Mouse (Mus musculus) kidney, postnatal 0 days (tissue): Measurements from ENCODE around the gene Usp30. TPM values are rescaled to one million over a fixed set of nuclear protein-coding genes. Genes with fewer than 3 reads are reported as not detected.

ENCODE experiments used
- ATAC-seq: fragments of 200-750 bp; cut with Nextera tagmentation; replicated peaks from 2 replicates; pipeline ENCODE4 v1.8.0; 2017; ENCODE audit warnings: low read depth, moderate number of reproducible peaks, moderate TSS enrichment, moderate library complexity; ENCODE audit not compliant: low FRiP score
- DNase-seq: peaks from one replicate; pipeline ENCODE4 v3.0.0-alpha.2; 2016; ENCODE audit warnings: low spot score
- H3K27ac ChIP-seq: fragments of 300-500 bp; sonication (generic); 2 replicates; pipeline ENCODE4 v1.5.1; 2014; ENCODE audit warnings: mild to moderate bottlenecking
- H3K27me3 ChIP-seq: fragments of 300-500 bp; sonication (generic); 2 replicates; pipeline ENCODE4 v1.6.1; 2014; ENCODE audit warnings: low read length, mixed read lengths; ENCODE audit not compliant: insufficient read depth
- H3K36me3 ChIP-seq: fragments of 300-500 bp; sonication (generic); 2 replicates; pipeline ENCODE4 v1.6.1; 2014; ENCODE audit warnings: low read length, mixed read lengths; ENCODE audit not compliant: insufficient read depth
- H3K4me1 ChIP-seq: fragments of 300-500 bp; sonication (generic); replicated peaks from 2 replicates; pipeline ENCODE4 v1.6.1; 2014; ENCODE audit warnings: antibody characterized with exemption, low read length, mixed read lengths; ENCODE audit not compliant: insufficient read depth
- H3K4me2 ChIP-seq: fragments of 300-500 bp; sonication (generic); 2 replicates; pipeline ENCODE4 v1.6.1; 2014; ENCODE audit warnings: mild to moderate bottlenecking, low read length, moderate library complexity, mixed read lengths
- H3K4me3 ChIP-seq: fragments of 300-500 bp; sonication (generic); replicated peaks from 2 replicates; pipeline ENCODE4 v1.5.1; 2014; ENCODE audit warnings: low read depth, low read length
- H3K9ac ChIP-seq: fragments of 300-500 bp; sonication (generic); 2 replicates; pipeline ENCODE4 v1.6.1; 2014; ENCODE audit warnings: low read depth, low read length
- H3K9me3 ChIP-seq: fragments of 300-500 bp; sonication (generic); replicated peaks from 2 replicates; pipeline ENCODE4 v1.6.1; 2016; ENCODE audit warnings: low read length, inconsistent platforms, mixed read lengths
- CTCF ChIP-seq: IDR thresholded peaks from 2 replicates; pipeline ENCODE4 v1.5.1; 2016; ENCODE audit warnings: antibody characterized with exemption, low read depth, mild to moderate bottlenecking, moderate library complexity
- WGBS: fragments of 180-500 bp; shearing (Covaris S2); extraction: QIAGEN DNeasy Blood & Tissue Kit; methylation state at CpG from one replicate; pipeline ENCODE4 v1.1.7; 2014; 5-methylcytosine and 5-hydroxymethylcytosine counted together
- polyA plus RNA-seq: library from polyadenylated mRNA; unstranded; fragments of >200 nt; fragmentation: Nextera tagmentation; extraction: Ambion mirVana; gene quantifications from 2 replicates; pipeline ENCODE4 v1.2.1, GENCODE M21; 2015

The Usp30 gene
- polyA plus RNA-seq, 1 experiment from 2014 or later, result 12.0 TPM

- Histone ChIP-seq H3K4me3 (no peak overlapping the region), H3K27ac (no peak overlapping the region), H3K4me1 (no peaks in the 10 kb centered on the region), H3K9me3 (no peaks in the 10 kb centered on the region), H3K27me3 (no peaks in the 10 kb centered on the region), H3K36me3 (no peaks in the 10 kb centered on the region), H3K4me2 (no peak overlapping the region), H3K9ac (no peak overlapping the region)
- ATAC-seq, result no peak
- WGBS, result 70% methylated on average over 9 of the region's 9 CpGs
- DNase-seq, result no peak
- no peak for TF ChIP-seq CTCF
These were observed 2.7 kb downstream of the Usp30 start for GRCm38 (mm10) chr5:114067982-114068381.

DNA sequence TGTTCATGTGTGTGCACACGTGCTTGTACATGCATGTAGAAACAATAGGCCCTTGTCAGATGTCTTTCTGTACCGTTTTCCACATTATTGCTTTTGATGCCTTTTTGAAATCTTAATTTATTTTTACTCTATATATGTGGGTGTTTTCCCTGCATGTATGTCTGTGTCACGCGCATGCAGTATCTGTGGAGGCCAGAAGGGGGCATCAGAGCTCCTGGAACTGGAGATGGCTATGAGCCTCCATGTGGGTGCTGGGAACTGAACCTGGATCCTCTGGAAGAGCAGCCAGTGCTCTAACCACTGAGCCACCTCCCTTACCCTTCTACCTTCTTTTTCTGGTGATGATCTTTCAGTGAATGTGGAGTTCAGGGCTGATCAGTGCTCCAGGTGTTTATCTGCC lies 5.6 kb downstream of the Usp30 start:
- 94% methylated on average over 4 of the region's 4 CpGs for WGBS
- no peaks in the 10 kb centered on the region for H3K36me3 ChIP-seq
- no peak for ATAC-seq

DNA sequence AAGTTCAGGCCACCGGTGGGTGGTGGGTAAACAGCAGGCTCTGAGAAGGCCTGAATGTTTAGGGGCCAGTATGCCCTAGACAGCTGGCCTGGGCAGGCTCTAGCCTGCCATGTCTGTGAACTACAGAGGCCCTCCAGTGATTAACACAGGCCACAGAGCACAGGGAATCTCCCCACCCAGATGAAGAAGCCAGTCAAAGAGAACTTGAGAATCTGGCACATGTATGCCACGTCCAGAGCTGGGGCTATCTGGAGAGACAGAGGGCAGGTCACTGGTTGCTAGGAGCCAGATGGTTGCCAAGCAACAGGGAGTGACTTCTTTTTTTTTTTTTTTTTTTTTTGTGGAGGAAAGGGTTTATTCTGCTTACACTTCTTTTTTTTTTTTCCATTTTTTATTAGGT lies 7.0 kb downstream of the Usp30 start:
- 44% methylated on average over 2 of the region's 2 CpGs for WGBS
- no peak overlapping the region for H3K9ac ChIP-seq
- no peak for DNase-seq
- H3K36me3 ChIP-seq, result no peaks in the 10 kb centered on the region
- H3K27me3 ChIP-seq, result no peaks in the 10 kb centered on the region
- no peak for TF ChIP-seq CTCF
- no peak overlapping the region for H3K4me3 ChIP-seq
- no peak for ATAC-seq
- no peak overlapping the region for H3K27ac ChIP-seq
- H3K9me3 ChIP-seq, result no peaks in the 10 kb centered on the region
- H3K4me1 ChIP-seq, result no peaks in the 10 kb centered on the region
- H3K4me2 ChIP-seq, result no peak overlapping the region

More for the DNA sequence above, 5.6 kb downstream of the Usp30 start:
- Histone ChIP-seq H3K4me2 (no peak overlapping the region), H3K4me3 (no peak overlapping the region), H3K9ac (no peak overlapping the region), H3K4me1 (no peaks in the 10 kb centered on the region), H3K27ac (no peak overlapping the region), H3K27me3 (no peaks in the 10 kb centered on the region), H3K9me3 (no peaks in the 10 kb centered on the region)
- no peak for DNase-seq
- peak; percentile 20; the same call in 1 of the 2 replicates for TF ChIP-seq CTCF

GRCm38 (mm10) chr5:114077009-114077408 lies 11.7 kb downstream of the Usp30 start:
- Histone ChIP-seq H3K4me1 (no peaks in the 10 kb centered on the region), H3K4me3 (no peak overlapping the region), H3K9me3 (no peaks in the 10 kb centered on the region), H3K9ac (no peak overlapping the region), H3K27ac (no peak overlapping the region), H3K4me2 (no peak overlapping the region), H3K27me3 (no peaks in the 10 kb centered on the region), H3K36me3 (no peaks in the 10 kb centered on the region)
- ATAC-seq (no peak), DNase-seq (no peak)
- TF ChIP-seq CTCF, result no peak
- 72% methylated on average over 8 of the region's 8 CpGs for WGBS

GRCm38 (mm10) chr5:114085501-114085900 lies 20.2 kb downstream of the Usp30 start:
- Histone ChIP-seq H3K36me3 (no peaks in the 10 kb centered on the region), H3K9me3 (no peaks in the 10 kb centered on the region), H3K27ac (no peak overlapping the region), H3K4me1 (no peaks in the 10 kb centered on the region), H3K9ac (no peak overlapping the region), H3K4me2 (no peak overlapping the region), H3K4me3 (no peak overlapping the region), H3K27me3 (no peaks in the 10 kb centered on the region)
- DNase-seq (no peak), ATAC-seq (no peak)
- no peak for TF ChIP-seq CTCF
- WGBS, result 84% methylated on average over 14 of the region's 14 CpGs

- Histone ChIP-seq H3K4me3 (no peak overlapping the region), H3K4me1 (no peaks in the 10 kb centered on the region; the same call in 1 of the 2 replicates), H3K27me3 (no peaks in the 10 kb centered on the region), H3K36me3 (no peaks in the 10 kb centered on the region), H3K9ac (no peak overlapping the region), H3K9me3 (no peaks in the 10 kb centered on the region), H3K27ac (no peak overlapping the region), H3K4me2 (no peak overlapping the region)
- no peak for TF ChIP-seq CTCF
- 67% methylated on average over 12 of the region's 12 CpGs for WGBS
- DNase-seq, result no peak
- no peak for ATAC-seq
These were observed 22.7 kb downstream of the Usp30 start for GRCm38 (mm10) chr5:114087875-114088480.
